Mouse (Mus musculus): ENCODE measurements around the gene Rabgef1. TPM values are rescaled to one million over a fixed set of nuclear protein-coding genes. Genes with fewer than 3 reads are reported as not detected.
A peak's percentile ranks its signal among the peaks of the same experiment; 100 is the strongest.

The Rabgef1 gene
- total RNA-seq, 2 experiments from 2014 or later: 90.5 to 140 TPM

- intact Hi-C loops (cut with DNase I): no loop called here
- H3K4me3 ChIP-seq: peak overlapping the region; percentile 95
- TF ChIP-seq CTCF (IDR thresholded peaks at IDR 0.05): no peak
Measured at GRCm38 (mm10) chr5:130256678-130257271, 85.2 kb downstream of the Rabgef1 start.

GRCm38 (mm10) chr5:130257303-130257702 lies 85.7 kb downstream of the Rabgef1 start:
- peak overlapping the region; percentile 98 for H3K27ac ChIP-seq
- no peak for DNase-seq
- intact Hi-C loops (cut with DNase I): no loop called here
- no peak for TF ChIP-seq CTCF (IDR thresholded peaks at IDR 0.05)
- H3K4me3 ChIP-seq: peak overlapping the region; percentile 95

More at GRCm38 (mm10) chr5:130256678-130257271, 85.2 kb downstream of the Rabgef1 start:
- DNase-seq: peak; percentile 96
- H3K27ac ChIP-seq: peak overlapping the region; percentile 98

- peak; percentile 27; the same call in 1 of the 2 replicates for TF ChIP-seq CTCF (IDR thresholded peaks at IDR 0.05)
- intact Hi-C loops (cut with DNase I): no loop called here
- no peak overlapping the region for H3K27ac ChIP-seq
Measured at GRCm38 (mm10) chr5:130263454-130263853, 91.9 kb downstream of the Rabgef1 start.

More at GRCm38 (mm10) chr5:130263454-130263853, 91.9 kb downstream of the Rabgef1 start:
- DNase-seq: no peak
- H3K4me3 ChIP-seq: no peak overlapping the region

Other genes with a start within 250 kb of the Rabgef1 start
- 10 to 100 TPM; 21.4 to 22.9 TPM for gene Vkorc1l1, start 229.8 kb upstream of the Rabgef1 start, total RNA-seq (2021)
- 1 to 10 TPM; 5.6 to 8.3 TPM for gene Gusb, start 168.7 kb upstream of the Rabgef1 start, total RNA-seq (2021)
- gene Asl, start 142.6 kb upstream of the Rabgef1 start, total RNA-seq (2021): 10 to 100 TPM in 1 of 2 experiments, 1 to 10 TPM in 1; 9.3 to 13.2 TPM
- 10 to 100 TPM; 18.7 to 19.3 TPM for gene Crcp, start 142.5 kb upstream of the Rabgef1 start, total RNA-seq (2021)
- 1 to 10 TPM; 3.7 to 5.4 TPM for gene Tpst1, start 98.5 kb upstream of the Rabgef1 start, total RNA-seq (2021)
- gene Kctd7, start 26.9 kb upstream of the Rabgef1 start, total RNA-seq (2021): 1 to 10 TPM; 2.4 to 2.9 TPM
- gene Tmem248, start 45.3 kb downstream of the Rabgef1 start, total RNA-seq (2021): 10 to 100 TPM; 42.9 to 46.7 TPM
- gene Sbds, start 83.7 kb downstream of the Rabgef1 start, total RNA-seq (2021): 10 to 100 TPM; 27.5 to 34.5 TPM
- 1 to 10 TPM; 9.5 TPM for gene Tyw1, start 83.8 kb downstream of the Rabgef1 start, total RNA-seq (2021)
- gene Caln1, start 197.7 kb downstream of the Rabgef1 start, total RNA-seq (2021): under 1 TPM in 1 of 2 experiments, not detected in 1; 0.05 TPM
- gene A330070K13Rik, start 212.8 kb downstream of the Rabgef1 start, total RNA-seq (2021): not detected